Mouse (Mus musculus) embryonic fibroblast, embryonic 13.5 days (primary cell): ENCODE results near the gene Shisal2b.

Experiments used
- CTCF ChIP-seq: IDR thresholded peaks from 2 replicates; pipeline ENCODE4 v1.5.1; 2011; ENCODE audit warnings: mild to moderate bottlenecking, control low read depth, low read length, moderate library complexity, borderline replicate concordance; ENCODE audit not compliant: insufficient read depth
- POLR2A ChIP-seq: IDR thresholded peaks from 2 replicates; pipeline ENCODE4 v1.6.1; 2011; ENCODE audit warnings: low read depth, mild to moderate bottlenecking, control low read depth, low read length, moderate library complexity

DNA sequence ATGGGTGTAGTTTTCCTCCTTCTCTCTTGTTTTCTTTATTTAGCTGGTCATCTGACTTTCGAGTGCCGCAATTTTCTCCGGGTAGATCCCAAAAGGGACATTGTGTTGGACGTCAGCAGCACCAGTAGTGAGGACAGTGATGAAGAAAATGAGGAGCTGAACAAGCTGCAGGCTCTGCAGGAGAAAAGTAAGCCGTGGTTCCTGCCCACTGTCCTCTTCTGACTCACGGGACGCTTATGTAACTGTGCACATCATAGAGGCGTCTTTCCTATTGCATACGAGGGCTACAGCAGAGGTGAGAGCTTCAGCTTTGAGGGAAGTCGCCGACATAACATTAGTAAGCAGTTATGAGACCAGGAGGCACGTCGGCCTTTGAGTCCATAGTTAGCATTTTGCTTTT, 30.9 kb downstream of the Shisal2b start:
- no peak for TF ChIP-seq CTCF
- TF ChIP-seq POLR2A = no peak
